Mouse (Mus musculus): ENCODE results near the gene Sprtn. TPM values are rescaled to one million over a fixed set of nuclear protein-coding genes. Genes with fewer than 3 reads are reported as not detected.

Gene Sprtn
- 6.5 and 6.8 TPM in 2 replicates for polyA plus RNA-seq (2014; fragmentation: Nextera tagmentation; extraction: Ambion mirVana)

GRCm38 (mm10) chr8:124897386-124898250, at the start of gene Sprtn, which contains the start of gene Exoc8:
TSS of gene Sprtn (plus strand) at chr8:124897886.
TSS of gene Exoc8 (minus strand) at chr8:124897705.
- H3K27me3 ChIP-seq (ENCODE audit: control insufficient read depth, insufficient read depth, low read length) = no peaks in the 10 kb centered on the region
- peak within 1 kb of the TSS; percentile 82 to 86 for H3K27ac ChIP-seq (replicated peaks in 1 of 2; ENCODE audit: control insufficient read depth in 1 of 2, insufficient read depth in 1 of 2, low read depth in 2 of 2, low read length in 2 of 2)

GRCm38 (mm10) chr8:124853511-124853910, 44.2 kb upstream of the Sprtn start:
- H3K9me3 ChIP-seq (ENCODE audit: control insufficient read depth, low read length) = peaks cover 16% of the 10 kb centered on the region; the same call in 1 of the 2 replicates
- no peak overlapping the region for H3K9ac ChIP-seq (ENCODE audit: low read length)
- H3K27me3 ChIP-seq (ENCODE audit: control insufficient read depth, insufficient read depth, low read length) = no peaks in the 10 kb centered on the region
- no peak overlapping the region for H3K27ac ChIP-seq (replicated peaks in 1 of 2; ENCODE audit: control insufficient read depth in 1 of 2, insufficient read depth in 1 of 2, low read depth in 2 of 2, low read length in 2 of 2)
- WGBS = 98% methylated on average over 1 of the region's 1 CpGs
- no peak overlapping the region for H3K4me3 ChIP-seq (ENCODE audit: control insufficient read depth in 1 of 2, insufficient read depth in 1 of 2, low read depth in 1 of 2, low read length in 2 of 2)
- no peak for ATAC-seq (ENCODE audit: insufficient number of reproducible peaks, insufficient read depth, low FRiP score, low read depth)
- H3K4me2 ChIP-seq (ENCODE audit: low read length) = no peak overlapping the region
- H3K36me3 ChIP-seq (ENCODE audit: control insufficient read depth, insufficient read depth, low read length) = peaks cover 55% of the 10 kb centered on the region
- no peaks in the 10 kb centered on the region for H3K4me1 ChIP-seq (ENCODE audit: control insufficient read depth in 2 of 2, insufficient read depth in 2 of 2, low read length in 2 of 2)

More at GRCm38 (mm10) chr8:124897386-124898250, at the start of gene Sprtn, which contains the start of gene Exoc8:
- Histone ChIP-seq H3K36me3 (ENCODE audit: control insufficient read depth, insufficient read depth, low read length) (peaks cover 59% of the 10 kb centered on the region), H3K4me2 (ENCODE audit: low read length) (peak within 1 kb of the TSS; percentile 97), H3K4me1 (ENCODE audit: control insufficient read depth in 2 of 2, insufficient read depth in 2 of 2, low read length in 2 of 2) (peaks cover 10 to 24% of the 10 kb centered on the region in 2 experiments; a peak in 3 of 4 replicates), H3K4me3 (ENCODE audit: control insufficient read depth in 1 of 2, insufficient read depth in 1 of 2, low read depth in 1 of 2, low read length in 2 of 2) (peak within 1 kb of the TSS; percentile 87 to 88), H3K9ac (ENCODE audit: low read length) (peak within 1 kb of the TSS; percentile 90), H3K9me3 (ENCODE audit: control insufficient read depth, low read length) (no peaks in the 10 kb centered on the region)
- peak; percentile 87 for ATAC-seq (ENCODE audit: insufficient number of reproducible peaks, insufficient read depth, low FRiP score, low read depth)
- WGBS = under 1% methylated on average over 114 of the region's 114 CpGs

GRCm38 (mm10) chr8:124859466-124859865, 38.2 kb upstream of the Sprtn start:
- Histone ChIP-seq H3K27me3 (ENCODE audit: control insufficient read depth, insufficient read depth, low read length) (no peaks in the 10 kb centered on the region), H3K4me1 (ENCODE audit: control insufficient read depth in 2 of 2, insufficient read depth in 2 of 2, low read length in 2 of 2) (peaks cover 15 to 26% of the 10 kb centered on the region in 2 experiments), H3K4me2 (ENCODE audit: low read length) (no peak overlapping the region), H3K4me3 (ENCODE audit: control insufficient read depth in 1 of 2, insufficient read depth in 1 of 2, low read depth in 1 of 2, low read length in 2 of 2) (no peak overlapping the region), H3K36me3 (ENCODE audit: control insufficient read depth, insufficient read depth, low read length) (peaks cover 62% of the 10 kb centered on the region), H3K9me3 (ENCODE audit: control insufficient read depth, low read length) (0 out of 2 replicates have a peak, but pooled peaks cover 3% of the 10 kb centered on the region), H3K27ac (replicated peaks in 1 of 2; ENCODE audit: control insufficient read depth in 1 of 2, insufficient read depth in 1 of 2, low read depth in 2 of 2, low read length in 2 of 2) (peak overlapping the region; percentile 84 to 86), H3K9ac (ENCODE audit: low read length) (no peak overlapping the region)
- ATAC-seq (ENCODE audit: insufficient number of reproducible peaks, insufficient read depth, low FRiP score, low read depth) = no peak

GRCm38 (mm10) chr8:124860188-124860587, 37.5 kb upstream of the Sprtn start:
- Histone ChIP-seq H3K4me3 (ENCODE audit: control insufficient read depth in 1 of 2, insufficient read depth in 1 of 2, low read depth in 1 of 2, low read length in 2 of 2) (no peak overlapping the region), H3K4me2 (ENCODE audit: low read length) (no peak overlapping the region; the same call in 1 of the 2 replicates), H3K4me1 (ENCODE audit: control insufficient read depth in 2 of 2, insufficient read depth in 2 of 2, low read length in 2 of 2) (peaks cover 15 to 26% of the 10 kb centered on the region in 2 experiments), H3K9ac (ENCODE audit: low read length) (no peak overlapping the region), H3K27ac (replicated peaks in 1 of 2; ENCODE audit: control insufficient read depth in 1 of 2, insufficient read depth in 1 of 2, low read depth in 2 of 2, low read length in 2 of 2) (peak overlapping the region; percentile 84 to 91), H3K9me3 (ENCODE audit: control insufficient read depth, low read length) (0 out of 2 replicates have a peak, but pooled peaks cover 3% of the 10 kb centered on the region), H3K27me3 (ENCODE audit: control insufficient read depth, insufficient read depth, low read length) (no peaks in the 10 kb centered on the region), H3K36me3 (ENCODE audit: control insufficient read depth, insufficient read depth, low read length) (peaks cover 56% of the 10 kb centered on the region)
- WGBS = 43% methylated on average over 3 of the region's 3 CpGs
- no peak for ATAC-seq (ENCODE audit: insufficient number of reproducible peaks, insufficient read depth, low FRiP score, low read depth)

- H3K27ac ChIP-seq (replicated peaks in 1 of 2; ENCODE audit: control insufficient read depth in 1 of 2, insufficient read depth in 1 of 2, low read depth in 2 of 2, low read length in 2 of 2) = peak within 1 kb of the TSS; percentile 90 to 92
- H3K9me3 ChIP-seq (ENCODE audit: control insufficient read depth, low read length) = no peaks in the 10 kb centered on the region
- H3K4me2 ChIP-seq (ENCODE audit: low read length) = peak within 1 kb of the TSS; percentile 76
- peaks cover 25 to 42% of the 10 kb centered on the region in 2 experiments for H3K4me1 ChIP-seq (ENCODE audit: control insufficient read depth in 2 of 2, insufficient read depth in 2 of 2, low read length in 2 of 2)
- 1% methylated on average over 55 of the region's 55 CpGs for WGBS
- peak within 1 kb of the TSS; percentile 97 for H3K9ac ChIP-seq (ENCODE audit: low read length)
- ATAC-seq (ENCODE audit: insufficient number of reproducible peaks, insufficient read depth, low FRiP score, low read depth) = peak; percentile 96
- peak within 1 kb of the TSS; percentile 94 to 98 for H3K4me3 ChIP-seq (ENCODE audit: control insufficient read depth in 1 of 2, insufficient read depth in 1 of 2, low read depth in 1 of 2, low read length in 2 of 2)
- no peaks in the 10 kb centered on the region for H3K27me3 ChIP-seq (ENCODE audit: control insufficient read depth, insufficient read depth, low read length)
- H3K36me3 ChIP-seq (ENCODE audit: control insufficient read depth, insufficient read depth, low read length) = peaks cover 37% of the 10 kb centered on the region
Measured at GRCm38 (mm10) chr8:124862321-124863162, 35.1 kb upstream of the Sprtn start, which contains the start of the genes Gnpat and 2810004N23Rik. TSS of gene Gnpat (plus strand) at chr8:124863033. TSS of gene 2810004N23Rik (minus strand) at chr8:124863120.

GRCm38 (mm10) chr8:124863163-124863677, 34.5 kb upstream of the Sprtn start:
- peak overlapping the region; percentile 76 for H3K4me2 ChIP-seq (ENCODE audit: low read length)
- no peaks in the 10 kb centered on the region for H3K9me3 ChIP-seq (ENCODE audit: control insufficient read depth, low read length)
- H3K27me3 ChIP-seq (ENCODE audit: control insufficient read depth, insufficient read depth, low read length) = no peaks in the 10 kb centered on the region
- ATAC-seq (ENCODE audit: insufficient number of reproducible peaks, insufficient read depth, low FRiP score, low read depth) = peak; percentile 49; the same call in 1 of the 2 replicates
- H3K4me1 ChIP-seq (ENCODE audit: control insufficient read depth in 2 of 2, insufficient read depth in 2 of 2, low read length in 2 of 2) = peaks cover 26 to 49% of the 10 kb centered on the region in 2 experiments
- under 1% methylated on average over 33 of the region's 33 CpGs for WGBS
- H3K4me3 ChIP-seq (ENCODE audit: control insufficient read depth in 1 of 2, insufficient read depth in 1 of 2, low read depth in 1 of 2, low read length in 2 of 2) = peak overlapping the region; percentile 94 to 98
- H3K27ac ChIP-seq (replicated peaks in 1 of 2; ENCODE audit: control insufficient read depth in 1 of 2, insufficient read depth in 1 of 2, low read depth in 2 of 2, low read length in 2 of 2) = peak overlapping the region; percentile 90 to 92
- peak overlapping the region; percentile 97 for H3K9ac ChIP-seq (ENCODE audit: low read length)
- H3K36me3 ChIP-seq (ENCODE audit: control insufficient read depth, insufficient read depth, low read length) = peaks cover 30% of the 10 kb centered on the region

GRCm38 (mm10) chr8:124863729-124864128, 34.0 kb upstream of the Sprtn start:
- Histone ChIP-seq H3K27ac (replicated peaks in 1 of 2; ENCODE audit: control insufficient read depth in 1 of 2, insufficient read depth in 1 of 2, low read depth in 2 of 2, low read length in 2 of 2) (peak overlapping the region in 1 of 2 experiments; percentile 92; a peak in 2 of 4 replicates), H3K9ac (ENCODE audit: low read length) (peak overlapping the region; percentile 97), H3K4me2 (ENCODE audit: low read length) (peak overlapping the region; percentile 76), H3K36me3 (ENCODE audit: control insufficient read depth, insufficient read depth, low read length) (peaks cover 25% of the 10 kb centered on the region), H3K4me1 (ENCODE audit: control insufficient read depth in 2 of 2, insufficient read depth in 2 of 2, low read length in 2 of 2) (peaks cover 26 to 54% of the 10 kb centered on the region in 2 experiments), H3K9me3 (ENCODE audit: control insufficient read depth, low read length) (no peaks in the 10 kb centered on the region), H3K4me3 (ENCODE audit: control insufficient read depth in 1 of 2, insufficient read depth in 1 of 2, low read depth in 1 of 2, low read length in 2 of 2) (peak overlapping the region; percentile 94 to 98), H3K27me3 (ENCODE audit: control insufficient read depth, insufficient read depth, low read length) (no peaks in the 10 kb centered on the region)
- ATAC-seq (ENCODE audit: insufficient number of reproducible peaks, insufficient read depth, low FRiP score, low read depth) = no peak
- 12% methylated on average over 8 of the region's 8 CpGs for WGBS

Data from heart, embryonic 14.5 days (tissue).